Mouse (Mus musculus) spleen, adult 2 months (tissue): ENCODE measurements around the gene Fmnl3.
A peak's percentile ranks its signal among the peaks of the same experiment; 100 is the strongest.

Source experiments
- CTCF ChIP-seq: fragments of 200-500 bp; IDR thresholded peaks from 2 replicates; pipeline ENCODE4 v1.5.1; 2011; ENCODE audit warnings: mild to moderate bottlenecking, inconsistent platforms; ENCODE audit not compliant: insufficient read depth, insufficient read length, insufficient replicate concordance; ENCODE audit errors: extremely low read depth
- POLR2A ChIP-seq: fragments of 200-500 bp; IDR thresholded peaks from 2 replicates; pipeline ENCODE4 v1.6.1; 2011; ENCODE audit warnings: low read depth, low read length, inconsistent platforms

DNA sequence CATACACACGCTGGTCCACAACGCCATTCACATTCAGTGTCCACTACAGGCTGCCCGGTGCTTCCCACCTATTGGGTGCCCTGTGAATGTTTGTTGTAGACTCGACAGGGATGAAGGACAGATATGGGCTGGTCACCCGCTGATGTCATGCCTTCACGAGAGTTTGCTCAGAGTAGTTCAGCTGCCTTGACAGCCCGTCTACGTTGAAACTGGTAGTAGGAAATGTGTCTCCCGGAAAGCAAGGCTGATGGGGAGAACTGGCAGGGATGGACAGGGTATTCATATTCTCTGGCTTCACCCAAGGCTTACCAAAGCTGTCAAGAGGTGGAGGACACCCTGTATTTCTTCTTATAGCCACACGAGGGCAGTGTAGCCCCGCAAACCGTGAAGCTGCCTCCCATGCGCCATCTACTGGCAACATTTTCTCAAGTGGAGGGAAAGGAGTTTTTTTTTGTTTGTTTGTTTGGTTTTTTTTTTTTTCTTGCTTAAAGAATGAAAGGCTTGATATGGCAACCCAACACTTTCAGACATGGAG lies 46.1 kb upstream of the Fmnl3 start:
- peak; percentile 100 for TF ChIP-seq CTCF
- TF ChIP-seq POLR2A, result no peak
